Mouse (Mus musculus) kidney, postnatal 10 days (tissue): ENCODE results near the gene Scn3a.
A peak's percentile ranks its signal among the peaks of the same experiment; 100 is the strongest.
"Not testable (repeated sequence)": the region's sequence is repeated elsewhere in the genome, so short reads cannot be mapped to it uniquely, and the experiment has no call there.

Experiments
- DNase-seq: peaks from one replicate; pipeline ENCODE4 v3.0.0; 2021; ENCODE audit warnings: mixed read lengths

Scn3a gene

DNA sequence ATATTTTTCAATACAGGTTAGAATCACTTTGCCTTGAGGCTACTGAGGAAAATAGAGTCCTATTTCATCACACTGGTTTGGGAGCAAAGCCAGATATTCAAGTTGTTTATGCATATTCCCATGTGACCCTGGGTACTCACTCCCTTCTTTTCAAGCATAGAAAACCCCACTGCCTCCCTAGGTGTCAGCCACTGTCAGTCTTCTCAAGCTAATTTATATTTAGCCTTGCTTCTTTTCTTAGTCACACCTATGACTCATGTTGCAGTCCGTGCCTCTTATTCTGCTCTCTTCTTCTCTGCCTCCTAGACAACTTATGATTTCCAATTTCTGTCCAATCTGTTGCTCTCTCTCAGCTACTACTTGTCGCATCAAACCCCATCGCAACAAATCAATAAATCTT, 84.0 kb downstream of the Scn3a start:
- no peak for DNase-seq

DNA sequence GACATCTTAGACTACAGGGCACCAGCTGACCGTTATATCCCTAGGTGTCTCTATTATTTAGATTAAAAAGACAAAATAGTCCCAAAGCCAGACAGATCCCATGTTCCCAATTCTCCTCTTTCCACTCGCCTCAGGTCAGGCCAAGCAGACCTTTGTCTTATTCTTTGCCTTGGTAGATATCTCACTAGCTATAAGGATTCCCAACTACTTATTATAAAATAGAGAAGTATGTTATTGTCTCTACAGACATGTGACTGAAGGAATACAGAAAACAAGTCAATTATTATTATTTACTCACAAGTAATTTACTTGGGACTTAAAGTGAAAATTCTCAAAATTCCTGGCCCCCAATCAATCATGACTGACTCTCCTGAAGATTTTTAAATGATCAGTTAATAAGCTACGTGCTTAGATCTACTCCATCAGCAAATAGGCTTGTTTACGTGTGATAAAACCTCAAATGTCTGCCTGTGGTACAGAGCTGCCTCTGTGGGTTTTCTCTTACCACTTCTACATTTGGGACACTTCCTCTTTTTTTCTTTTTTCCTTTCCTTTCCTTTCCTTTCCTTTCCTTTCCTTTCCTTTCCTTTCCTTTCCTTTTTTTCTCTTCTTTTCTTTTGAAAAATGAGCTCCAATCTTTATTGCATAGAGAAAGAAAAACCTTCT, 86.3 kb downstream of the Scn3a start:
- no peak for DNase-seq

DNA sequence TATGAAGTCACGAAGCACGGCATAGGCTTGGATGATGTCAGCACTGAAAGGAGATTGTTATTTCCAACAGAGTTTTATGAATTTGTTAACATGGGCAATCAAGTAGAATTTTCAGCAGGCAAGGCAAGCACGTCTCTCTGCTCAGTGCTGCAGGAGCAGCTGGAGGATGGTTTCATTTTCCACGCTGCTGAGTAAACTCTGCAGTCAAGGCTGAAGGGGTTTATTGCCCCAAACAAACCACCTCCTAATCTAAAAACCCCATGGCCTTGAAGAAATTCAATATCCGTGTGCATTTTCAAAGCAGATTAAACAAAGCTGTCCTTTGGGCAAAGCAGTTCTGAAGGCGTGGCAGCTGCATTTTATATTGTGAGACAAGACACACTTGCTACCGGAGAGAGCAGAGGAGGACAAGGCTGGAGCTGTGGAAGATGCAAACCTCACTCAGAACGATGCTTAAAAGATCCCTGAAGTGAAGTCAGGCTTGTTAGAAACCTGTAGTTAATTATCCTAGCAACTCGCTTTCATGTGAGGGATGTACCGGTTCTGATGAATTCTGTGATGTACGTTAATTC, 96.0 kb downstream of the Scn3a start:
- peak; percentile 12 for DNase-seq

DNA sequence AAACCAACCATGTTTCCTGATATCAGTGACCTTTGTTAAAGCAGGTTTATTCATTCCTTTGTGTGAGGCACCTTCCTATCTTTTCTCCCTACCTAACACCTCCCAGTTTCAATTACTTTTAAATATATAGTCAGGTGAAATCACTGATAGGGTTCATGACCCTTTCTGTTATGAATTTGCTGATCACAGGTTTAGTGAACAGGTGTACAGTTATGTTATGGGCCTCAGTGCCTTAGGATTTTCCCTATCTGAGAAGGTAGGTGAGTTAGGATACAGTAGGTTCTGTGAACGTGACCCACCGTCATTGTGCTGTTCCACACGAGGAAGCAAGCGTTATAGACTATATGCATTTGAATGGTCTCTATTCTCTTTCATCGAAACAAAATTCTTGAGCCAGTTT, 101.7 kb downstream of the Scn3a start:
- DNase-seq = no peak

DNA sequence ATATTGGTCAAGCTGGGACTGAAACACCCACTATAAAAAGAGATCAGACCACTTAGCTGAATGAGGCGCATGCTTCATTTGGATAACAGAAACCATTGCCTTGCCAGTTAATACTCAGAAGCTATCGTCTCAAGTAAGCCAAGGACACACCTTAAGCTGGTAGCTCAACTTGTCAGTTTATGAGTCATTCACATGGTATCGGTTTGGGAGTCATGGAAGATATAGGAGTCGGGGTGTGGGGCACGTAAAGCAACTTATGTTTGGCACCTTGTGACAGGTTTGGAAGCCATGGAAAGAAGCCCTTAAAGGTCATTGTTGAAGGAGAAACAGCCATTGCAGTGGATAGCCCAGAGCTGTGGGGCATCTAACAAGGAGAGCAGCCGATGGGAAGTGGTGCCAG, 113.7 kb downstream of the Scn3a start:
- DNase-seq = no peak

DNA sequence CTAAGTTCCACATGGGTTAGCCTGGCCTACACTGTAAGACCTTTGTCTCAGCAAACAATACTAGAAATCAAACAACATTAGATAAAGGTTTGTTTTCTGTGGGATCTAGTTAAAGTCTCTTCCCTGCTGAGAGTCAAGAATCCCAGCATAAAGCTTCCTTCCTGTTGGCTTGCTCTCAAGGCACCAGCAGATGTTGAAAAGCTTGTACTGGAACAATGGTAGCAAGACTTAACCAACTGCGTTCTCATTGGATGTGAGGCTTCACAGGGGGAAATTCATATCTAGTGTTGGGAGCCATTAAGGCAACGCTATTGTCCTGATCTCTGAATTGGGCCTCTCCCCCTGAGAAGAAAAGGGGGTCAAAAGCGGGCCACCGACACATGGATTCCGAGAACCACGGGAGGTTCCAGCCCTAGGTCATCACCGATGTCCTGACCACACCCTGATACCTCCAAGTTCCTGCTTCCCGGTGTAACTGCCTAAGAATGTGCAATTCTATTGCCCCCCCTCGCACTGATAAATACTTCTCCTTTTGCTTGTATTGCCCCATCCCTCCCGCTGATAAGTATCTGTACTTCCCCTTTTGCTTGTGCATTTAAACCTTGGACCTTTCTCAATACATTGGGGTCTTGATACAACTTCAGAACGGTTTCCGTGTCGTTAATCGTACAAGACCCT, 115.9 kb downstream of the Scn3a start:
- DNase-seq = not testable (repeated sequence)

DNA sequence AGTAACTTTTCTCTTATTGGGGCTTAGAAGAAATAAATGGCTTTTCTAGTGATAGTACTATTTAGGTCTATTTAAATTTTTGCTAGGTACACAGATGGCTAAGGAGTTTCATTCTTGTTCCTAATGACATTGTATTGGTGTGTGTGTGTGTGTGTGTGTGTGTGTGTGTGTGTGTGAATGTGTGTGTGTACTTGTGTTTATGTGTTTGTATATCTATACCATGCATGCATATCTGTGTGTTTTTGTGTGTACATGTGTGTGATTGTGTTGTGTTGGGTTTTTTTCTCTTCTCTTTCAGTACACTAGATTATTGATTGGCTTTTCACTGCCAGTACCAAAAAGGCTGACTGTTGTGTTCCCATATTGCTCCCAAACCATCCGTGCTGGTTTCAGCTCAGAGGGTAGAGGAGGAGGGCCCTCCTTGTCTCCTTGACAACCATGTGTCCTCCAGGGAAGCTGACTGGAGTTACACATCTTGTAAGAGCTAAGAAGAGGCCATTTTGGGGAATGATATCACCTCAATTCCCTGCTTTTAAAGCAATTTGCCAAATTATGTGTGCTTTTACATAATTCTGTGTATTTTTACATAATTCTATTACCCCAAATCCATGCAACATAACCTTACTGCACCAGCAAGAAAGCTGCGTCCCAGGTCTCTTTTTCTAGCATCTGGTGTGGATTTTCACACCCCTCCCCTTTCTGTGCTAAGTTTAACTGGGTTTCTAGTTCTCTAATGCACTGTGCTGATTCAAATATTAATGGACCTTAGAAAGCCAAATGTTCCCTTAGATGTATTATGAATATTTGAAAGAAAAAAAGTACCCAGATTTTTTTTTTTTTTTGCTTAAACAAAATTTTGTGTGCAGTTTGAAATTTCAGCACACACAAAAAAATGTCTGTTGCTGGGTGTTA, 116.7 kb downstream of the Scn3a start:
- no peak for DNase-seq

DNA sequence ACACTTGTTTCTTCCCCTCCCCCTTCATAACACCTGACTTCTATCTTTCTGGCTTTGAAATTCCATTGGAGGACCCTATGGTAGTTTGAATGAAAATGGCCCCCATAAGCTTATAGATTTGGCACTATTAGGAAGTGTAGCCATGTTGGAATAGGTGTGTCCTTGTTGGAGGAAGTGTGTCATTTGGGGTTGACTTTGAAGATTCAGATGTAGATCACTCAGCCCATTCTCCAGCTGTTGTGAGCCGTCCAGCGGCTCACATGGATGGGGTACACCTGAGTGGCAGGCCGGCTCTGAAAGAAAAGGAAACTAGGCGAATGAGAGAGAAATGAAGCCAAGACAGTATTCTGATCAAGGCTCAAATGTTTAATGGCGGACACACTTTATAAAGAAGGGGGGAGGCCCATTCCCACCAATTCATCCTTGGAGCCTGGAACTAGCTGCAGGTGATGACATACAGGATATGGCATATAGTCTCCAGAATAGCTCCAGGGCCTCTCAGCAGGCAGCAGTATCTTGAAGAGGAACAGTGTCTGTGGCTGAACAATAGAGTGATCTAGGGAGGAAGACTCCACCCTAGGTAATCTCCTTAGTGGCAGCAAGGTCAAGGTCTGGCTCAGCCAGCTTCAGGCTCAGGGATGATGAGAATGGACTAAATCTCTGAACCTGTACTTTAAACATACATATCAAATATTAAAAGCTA, 118.2 kb downstream of the Scn3a start:
- DNase-seq = no peak

DNA sequence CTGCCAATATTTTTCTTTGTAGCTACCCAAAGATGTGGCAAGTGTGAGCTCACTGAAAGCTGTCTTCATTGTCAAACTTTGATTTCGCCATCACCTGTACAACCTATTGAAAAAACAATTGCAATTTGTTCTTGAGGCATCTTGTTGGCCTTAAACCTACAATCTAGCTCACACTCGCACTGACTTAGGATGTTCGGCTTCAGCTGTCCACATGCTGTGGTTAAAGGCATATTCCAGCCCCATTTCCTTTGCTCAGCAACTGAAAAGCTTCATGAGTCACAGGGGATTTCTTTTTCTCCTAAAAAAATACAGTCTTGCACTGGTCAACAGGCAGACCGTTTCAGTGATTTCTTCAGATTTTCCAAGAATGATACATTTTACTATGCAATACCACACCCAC, 124.3 kb downstream of the Scn3a start:
- DNase-seq = no peak

DNA sequence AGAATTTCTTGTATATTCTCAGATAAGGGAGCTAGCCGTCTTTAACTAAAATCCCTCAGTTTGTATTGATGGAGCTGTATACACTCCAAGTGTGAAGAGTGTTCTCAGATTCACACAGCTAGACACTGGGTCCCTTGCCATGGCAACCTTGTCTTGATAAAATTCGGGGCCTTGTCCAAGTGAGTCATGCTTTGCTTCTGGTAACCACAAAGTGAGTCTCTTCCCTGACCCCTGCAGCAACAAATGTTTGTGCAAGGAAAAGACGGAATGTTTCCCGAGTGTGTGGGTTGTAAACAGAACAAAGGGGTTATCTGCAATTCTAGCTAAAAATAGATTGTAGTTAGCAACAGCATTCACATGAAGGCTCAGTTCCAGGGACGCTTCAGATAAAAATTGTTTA, 125.9 kb downstream of the Scn3a start:
- peak; percentile 27 for DNase-seq

DNA sequence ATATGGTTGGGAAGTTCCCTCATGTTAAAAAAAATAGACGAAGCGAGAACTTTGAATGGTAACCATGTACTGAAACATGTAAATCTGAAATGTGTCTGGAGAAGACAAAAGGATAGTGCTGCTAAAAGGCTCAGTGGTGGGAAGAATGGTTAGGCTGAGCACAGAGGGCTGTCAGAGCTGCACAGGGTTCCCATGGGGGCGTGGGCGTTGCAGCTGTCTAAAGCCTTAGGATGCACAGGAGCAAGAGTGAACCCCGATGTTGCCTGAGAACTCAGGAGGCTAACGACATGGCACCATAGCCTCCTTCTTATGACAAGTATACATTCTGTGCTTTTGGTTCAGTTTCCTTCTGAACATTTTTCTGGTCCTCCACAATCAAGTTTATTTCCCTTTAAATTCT, 126.3 kb downstream of the Scn3a start:
- peak; percentile 13 for DNase-seq

DNA sequence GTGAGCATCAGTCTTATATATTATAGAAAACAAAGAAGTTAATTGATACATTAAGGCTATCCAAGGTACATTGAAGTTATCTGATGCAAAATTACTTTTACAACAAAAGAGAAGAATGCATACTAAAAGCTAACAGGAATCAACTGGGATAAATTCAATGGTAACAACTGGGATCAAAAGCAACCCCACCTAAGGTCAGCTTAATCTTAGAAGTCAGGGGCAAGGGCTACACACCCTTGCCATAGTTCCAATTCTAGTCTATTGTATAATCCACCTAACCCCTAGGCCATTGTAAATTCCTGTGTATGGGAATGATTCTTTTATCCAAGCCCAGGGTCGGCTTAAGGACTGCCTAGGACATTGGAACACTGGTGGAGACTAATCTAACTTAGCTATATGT, 130.5 kb downstream of the Scn3a start:
- no peak for DNase-seq

DNA sequence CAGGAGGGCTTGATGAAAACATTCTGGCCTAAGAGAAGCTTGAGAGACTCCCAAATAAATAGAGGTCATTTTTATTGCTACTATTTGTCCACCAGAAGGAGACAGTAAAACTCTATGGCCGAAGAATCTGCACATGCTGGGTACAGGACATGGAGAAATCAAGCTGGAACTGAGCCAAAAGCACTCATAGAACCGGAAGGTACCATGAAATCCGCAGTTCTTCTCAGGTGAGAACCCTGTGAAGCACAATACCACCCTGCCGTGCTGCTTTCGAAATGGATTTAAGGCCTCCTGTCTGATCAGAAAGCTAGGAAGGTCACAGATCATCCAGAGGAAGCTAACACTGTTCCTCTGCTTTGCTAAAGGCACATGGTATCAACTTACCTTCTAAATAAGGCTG, 143.9 kb downstream of the Scn3a start:
- DNase-seq = no peak

DNA sequence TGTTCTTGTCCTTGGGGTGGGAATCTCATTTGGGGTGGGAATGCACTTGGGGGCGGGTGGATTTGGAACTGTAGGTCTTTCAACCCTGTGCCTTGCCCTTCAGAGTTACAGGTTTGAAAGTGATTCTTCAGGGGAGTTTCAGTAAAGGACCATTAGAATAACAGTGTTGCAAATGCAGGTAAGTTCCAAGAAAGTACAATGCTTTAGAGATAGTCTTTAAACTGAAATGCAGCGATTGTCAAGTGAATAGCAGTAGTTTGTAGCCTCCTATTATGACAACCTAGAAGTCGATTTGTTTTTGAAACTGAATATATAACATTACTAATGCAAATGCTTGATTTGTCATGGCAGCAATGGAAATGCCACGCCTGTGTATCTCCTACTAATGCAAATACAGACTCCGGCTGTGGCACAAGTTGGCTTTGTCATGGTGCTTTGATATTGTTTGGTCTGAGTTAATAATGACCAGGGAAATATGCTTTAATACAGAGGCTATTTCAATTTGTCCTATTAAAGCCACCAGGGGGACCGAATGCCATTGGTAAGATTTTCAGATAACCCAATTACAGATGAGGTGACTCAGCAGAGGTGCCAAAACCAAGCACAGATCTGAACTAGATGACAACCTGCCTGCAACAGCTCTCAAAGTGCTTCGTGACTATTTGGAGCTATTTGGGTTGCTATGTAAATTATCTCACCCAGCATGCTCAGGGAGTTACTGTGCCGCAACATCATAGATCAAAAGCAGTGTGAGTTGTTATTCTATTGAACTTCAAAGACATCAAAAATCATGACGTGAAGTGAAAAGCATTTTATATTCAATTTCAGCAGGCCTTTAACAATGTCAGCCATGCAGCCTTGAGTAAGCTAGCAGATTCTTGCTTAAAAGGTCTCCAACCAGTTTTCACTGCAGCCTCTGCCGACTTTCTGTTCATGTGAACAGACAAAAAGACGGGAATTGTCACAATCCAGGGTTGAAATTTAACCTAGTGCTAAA, 145.9 kb downstream of the Scn3a start:
- no peak for DNase-seq

DNA sequence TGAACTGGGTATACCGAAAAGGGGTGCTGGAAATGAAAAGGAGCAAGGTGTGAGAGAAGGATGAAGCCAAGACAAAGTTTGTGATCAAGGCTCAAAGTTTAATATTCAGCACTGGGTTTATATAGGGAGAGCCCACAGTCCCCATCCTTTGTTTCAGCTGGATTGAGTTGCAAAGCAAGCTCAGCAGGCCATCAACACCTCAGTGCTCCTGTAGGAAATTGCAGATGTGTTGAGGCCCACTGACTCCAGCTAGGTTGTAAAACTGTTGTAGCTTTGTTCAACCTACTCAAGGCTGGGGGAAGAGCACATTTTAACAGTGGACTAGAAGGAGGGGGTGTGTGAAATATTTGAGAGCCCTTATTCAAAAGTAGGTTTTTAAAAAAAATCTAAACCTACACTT, 148.8 kb downstream of the Scn3a start:
- no peak for DNase-seq

DNA sequence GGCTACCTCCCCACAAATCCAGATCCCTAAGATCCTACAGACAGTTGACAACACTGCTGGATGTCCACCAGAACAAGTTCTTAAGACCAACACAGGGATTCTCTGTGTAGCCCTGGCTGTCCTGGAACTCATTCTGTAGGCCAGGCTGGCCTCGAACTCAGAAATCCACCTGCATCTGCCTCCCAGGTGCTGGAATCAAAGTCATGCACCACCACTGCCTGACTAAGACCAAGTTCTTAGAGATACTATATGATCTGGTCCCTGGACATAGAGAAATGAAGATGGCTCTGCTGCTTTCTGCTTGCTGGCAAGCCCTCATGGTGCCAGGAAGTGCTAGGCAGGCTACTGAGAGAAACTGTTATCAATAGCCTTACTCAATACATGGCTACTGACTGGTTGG, 150.9 kb downstream of the Scn3a start:
- DNase-seq = no peak

DNA sequence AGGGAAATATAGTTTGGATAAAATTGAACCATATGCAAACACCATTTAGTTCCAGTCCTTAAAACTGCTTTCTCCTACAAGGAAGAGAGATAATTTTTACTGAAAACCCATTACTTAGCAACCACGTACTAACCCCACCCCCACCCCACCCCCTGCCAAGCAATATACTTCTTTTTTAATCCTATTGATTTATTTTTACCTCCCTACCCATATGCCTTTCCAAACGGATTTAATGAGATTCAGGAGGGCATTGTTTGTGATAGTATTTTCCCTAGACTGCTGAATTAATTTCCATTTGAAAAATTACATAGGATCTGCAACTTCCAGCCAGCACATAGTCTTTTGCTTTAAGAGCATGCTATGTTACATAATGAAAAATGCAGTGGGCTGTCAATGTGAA, 152.1 kb downstream of the Scn3a start:
- no peak for DNase-seq

DNA sequence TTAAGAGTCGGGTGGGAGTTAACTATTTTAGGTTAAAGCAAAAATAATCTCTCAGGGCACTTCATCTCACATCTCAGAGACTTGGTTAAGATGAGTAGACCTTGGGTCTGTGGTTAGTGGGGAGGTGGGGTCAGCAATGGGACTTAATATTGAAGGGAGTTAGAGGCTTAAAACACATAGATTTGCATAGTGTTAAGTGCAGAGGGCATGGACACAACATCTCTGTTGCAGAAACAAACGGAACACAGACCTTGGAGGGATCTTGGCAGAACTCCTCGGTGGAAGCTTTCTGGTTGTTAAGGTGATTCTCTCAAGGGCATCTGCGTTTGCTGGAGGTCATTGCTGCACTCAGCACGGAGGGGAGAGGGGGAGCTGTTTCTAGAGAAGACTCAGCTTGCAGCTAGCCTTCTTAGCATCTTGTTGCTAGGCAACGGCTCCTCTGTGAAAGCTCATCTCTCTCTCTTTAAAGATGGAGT, 152.6 kb downstream of the Scn3a start:
- peak; percentile 48 for DNase-seq

DNA sequence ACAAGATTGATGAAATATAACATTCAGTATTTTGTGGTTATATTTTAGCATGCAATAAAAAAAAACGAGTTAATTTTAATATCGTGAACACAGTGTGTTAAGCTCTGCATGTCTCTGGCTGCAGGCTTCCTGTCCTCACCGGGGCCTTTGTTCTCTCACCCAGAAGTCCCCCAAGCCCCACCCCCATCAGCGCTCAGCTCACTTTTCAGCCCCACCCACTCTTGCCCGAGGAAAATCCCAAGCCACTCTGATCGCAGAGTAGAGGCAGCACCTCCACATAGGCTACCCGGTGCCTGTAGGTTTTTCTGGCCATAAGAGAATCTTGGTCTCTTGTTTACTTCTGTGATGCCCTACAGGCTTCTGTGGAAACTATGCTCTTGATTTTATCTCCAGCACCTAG, 153.2 kb downstream of the Scn3a start:
- peak; percentile 74 for DNase-seq

DNA sequence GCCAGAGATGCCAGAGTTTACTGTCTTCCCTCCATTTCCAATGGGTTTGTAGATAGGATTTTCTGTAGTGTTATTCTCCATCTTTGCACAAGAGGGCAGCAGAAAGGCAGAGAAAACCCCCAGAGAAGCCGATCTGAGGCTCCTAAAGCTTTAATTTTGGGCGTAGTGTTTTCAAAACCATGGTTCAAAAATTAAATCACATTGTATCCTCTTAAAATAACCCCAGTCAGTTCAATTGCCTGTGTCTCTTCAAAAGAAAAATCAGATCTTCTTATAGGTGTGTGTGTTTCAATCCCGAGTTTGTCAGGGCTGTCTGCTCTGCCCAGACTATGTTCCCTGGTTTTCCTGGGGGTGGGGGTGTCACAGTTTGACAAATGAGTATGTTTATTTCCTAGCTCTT, 153.7 kb downstream of the Scn3a start:
- DNase-seq = peak; percentile 24
